Mouse (Mus musculus): ENCODE data around the gene Fgf14.

DNA sequence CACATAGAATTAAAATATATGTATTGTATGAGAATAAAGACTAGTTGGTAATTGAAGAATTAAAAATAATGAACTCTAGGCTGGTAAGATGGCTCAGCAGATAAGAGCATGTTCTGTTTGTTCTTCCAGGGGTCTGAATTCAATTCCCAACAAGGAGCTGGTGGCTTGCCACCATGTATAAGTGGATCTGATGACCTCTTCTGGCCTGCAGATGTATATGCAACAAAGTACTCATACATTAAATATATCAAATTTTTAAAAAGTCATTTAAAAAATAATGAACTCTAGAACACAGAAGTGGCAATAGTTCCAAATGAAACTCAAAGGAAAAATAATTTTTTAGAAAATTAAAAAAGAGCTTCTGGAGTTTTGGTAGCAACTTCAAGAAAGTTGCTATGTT lies 529.5 kb downstream of the Fgf14 start:
- TF ChIP-seq CTCF (IDR thresholded peaks at IDR 0.05; ENCODE audit: extremely low read depth, insufficient read length, insufficient replicate concordance, low read depth, low read length): no peak
- TF ChIP-seq POLR2A (IDR thresholded peaks at IDR 0.05; ENCODE audit: low read depth, low read length): no peak
